In the genomic region with DNA sequence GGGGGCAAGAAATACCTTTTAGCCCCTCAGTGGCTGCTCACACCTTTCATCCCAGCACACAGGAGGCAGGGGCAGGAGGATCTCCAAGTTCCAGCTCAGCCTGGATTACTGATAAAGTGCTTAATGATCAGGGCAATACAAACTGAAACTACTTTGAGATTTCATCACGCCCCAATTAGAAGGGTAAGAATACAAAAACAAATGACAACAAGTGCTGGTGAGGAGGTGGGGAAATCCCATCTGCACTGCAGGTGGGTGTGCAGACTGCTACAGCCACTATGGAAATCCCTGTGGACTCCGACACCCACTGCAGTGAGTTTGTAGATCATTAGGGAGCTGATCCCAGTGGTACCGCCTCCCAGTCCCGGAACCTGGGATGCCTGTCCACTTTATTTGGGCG, we compare ENCODE assay signal across 16 mouse cellular contexts. TPM values are rescaled to one million over a fixed set of nuclear protein-coding genes. Genes with fewer than 3 reads are reported as not detected.
"Had no signal": no experiment of that assay in that cellular context is flagged by ENCODE, and none has a peak within 500 bp of the region (broad histone marks: within the 10 kb centered on the region; RNA-seq: fewer than 3 reads in every experiment).

No protein-coding gene starts in this region.

- DNase-seq: lung, embryonic 14.5 days; lung, postnatal 10 days; lung, postnatal 4 days; midbrain, embryonic 14.5 days; retina, postnatal 1 day; right cerebral cortex, adult 18-20 months; right cerebral cortex, postnatal 25 days; right cerebral cortex, postnatal 4 days; spleen, adult 18-20 months; thymus, adult 18-20 months; thymus, postnatal 14 days; thymus, postnatal 36 days had no signal

RNA-seq across cellular contexts. Expression of gene Gm20379, which starts 1.5 kb away (rescaled TPM):
- total RNA-seq: megakaryocyte, adult 5-6 weeks; megakaryocyte-erythroid progenitor cell, adult 5-6 weeks had no signal
- polyA plus RNA-seq: myocyte; small intestine, adult 2 months had no signal
